8 mouse cellular contexts compared by ENCODE assay signal in genomic region chr3:56182371-56183158, GRCm38 (mm10). TPM values are rescaled to one million over a fixed set of nuclear protein-coding genes. Genes with fewer than 3 reads are reported as not detected.
DNase-seq lines count a peak whose midpoint lies in the region; ATAC-seq lines count a peak whose summit lies in the region.

No protein-coding gene starts in this region.

- intact Hi-C loops in left cerebral cortex, postnatal 36 days (cut with DNase I): loop anchor here (5.0 kb wide), 3 partner anchors 85 to 180 kb away; no protein-coding TSS in a partner anchor

- H3K9ac ChIP-seq in embryonic facial prominence, embryonic 15.5 days: peak overlapping the region; percentile 87
- peak overlapping the region; percentile 96 for H3K9ac ChIP-seq in hindbrain, embryonic 11.5 days (ENCODE audit: low read depth, low read length)
- peak overlapping the region; percentile 98 for H3K9ac ChIP-seq in midbrain, embryonic 12.5 days (replicated peaks)

- DNase-seq in adrenal gland, adult 8-10 months: peak; percentile 8
- DNase-seq in adrenal gland, adult 2 months: no peak
- DNase-seq in adipocyte (ENCODE audit: low spot score): peak; percentile 25
- DNase-seq in hindbrain, embryonic 11.5 days (ENCODE audit: low spot score): peak; percentile 57
- peak; percentile 34 to 45 for DNase-seq in left cerebral cortex, postnatal 36 days (ENCODE audit: low spot score in 2 of 2)

- peak overlapping the region; percentile 93 for H3K27ac ChIP-seq in embryonic facial prominence, embryonic 15.5 days (replicated peaks)
- H3K27ac ChIP-seq in hindbrain, embryonic 11.5 days (ENCODE audit: low read depth, low read length): peak overlapping the region; percentile 97
- H3K27ac ChIP-seq in midbrain, embryonic 12.5 days (replicated peaks): peak overlapping the region; percentile 97

- under 1% methylated on average over 51 of the region's 61 CpGs for WGBS in embryonic facial prominence, embryonic 15.5 days
- under 1% methylated on average over 35 of the region's 61 CpGs for WGBS in hindbrain, embryonic 11.5 days
- whole genome bisulfite sequencing in midbrain, embryonic 12.5 days: under 1% methylated on average over 42 of the region's 61 CpGs

- peak overlapping the region; percentile 85 for H3K4me2 ChIP-seq in embryonic facial prominence, embryonic 15.5 days (replicated peaks)
- H3K4me2 ChIP-seq in hindbrain, embryonic 11.5 days (replicated peaks; ENCODE audit: low read depth, low read length): peak overlapping the region; percentile 92
- H3K4me2 ChIP-seq in midbrain, embryonic 12.5 days (replicated peaks): peak overlapping the region; percentile 83

- H3K4me1 ChIP-seq in embryonic facial prominence, embryonic 15.5 days: peaks cover 14% of the 10 kb centered on the region
- H3K4me1 ChIP-seq in hindbrain, embryonic 11.5 days (replicated peaks; ENCODE audit: control insufficient read depth, insufficient read depth, low read length): no peaks in the 10 kb centered on the region
- H3K4me1 ChIP-seq in midbrain, embryonic 12.5 days: peaks cover 12% of the 10 kb centered on the region

- no peaks in the 10 kb centered on the region for H3K27me3 ChIP-seq in embryonic facial prominence, embryonic 15.5 days
- no peaks in the 10 kb centered on the region for H3K27me3 ChIP-seq in hindbrain, embryonic 11.5 days (ENCODE audit: control insufficient read depth, insufficient read depth, low read length)
- H3K27me3 ChIP-seq in midbrain, embryonic 12.5 days: no peaks in the 10 kb centered on the region

- no peaks in the 10 kb centered on the region for H3K9me3 ChIP-seq in embryonic facial prominence, embryonic 15.5 days (replicated peaks)
- H3K9me3 ChIP-seq in hindbrain, embryonic 11.5 days (ENCODE audit: control insufficient read depth, low read length): no peaks in the 10 kb centered on the region
- no peaks in the 10 kb centered on the region for H3K9me3 ChIP-seq in midbrain, embryonic 12.5 days

- H3K4me3 ChIP-seq in embryonic facial prominence, embryonic 15.5 days (replicated peaks): peak overlapping the region; percentile 92
- H3K4me3 ChIP-seq in hindbrain, embryonic 11.5 days (ENCODE audit: low read depth, low read length): peak overlapping the region; percentile 85
- H3K4me3 ChIP-seq in midbrain, embryonic 12.5 days: peak overlapping the region; percentile 96

- ATAC-seq in embryonic facial prominence, embryonic 15.5 days (ENCODE audit: insufficient number of reproducible peaks, low FRiP score, low TSS enrichment, low read depth): peak; percentile 63
- peak; percentile 70 for ATAC-seq in hindbrain, embryonic 11.5 days (ENCODE audit: low FRiP score)
- ATAC-seq in midbrain, embryonic 12.5 days (ENCODE audit: low FRiP score, low read depth): peak; percentile 64
- ATAC-seq in erythroid progenitor cell, adult 5-6 weeks (replicated peaks; ENCODE audit: low FRiP score, poor library complexity, severe bottlenecking): no peak

- H3K36me3 ChIP-seq in embryonic facial prominence, embryonic 15.5 days: no peaks in the 10 kb centered on the region
- H3K36me3 ChIP-seq in hindbrain, embryonic 11.5 days (ENCODE audit: control insufficient read depth, insufficient read depth, low read length): no peaks in the 10 kb centered on the region
- no peaks in the 10 kb centered on the region for H3K36me3 ChIP-seq in midbrain, embryonic 12.5 days

RNA-seq across cellular contexts. Expression of gene Nbea, which starts 0.9 kb away (rescaled TPM):
- total RNA-seq in adrenal gland, adult 8-10 months (2022): 10 to 100 TPM; 25.1 to 41.4 (median 31.0) TPM
- total RNA-seq in adrenal gland, adult 2 months (2021): 10 to 100 TPM; 18.8 to 21.7 TPM
- polyA plus RNA-seq in adrenal gland, adult 2 months (2012; rRNA removed): 7.8 and 9.8 TPM in 2 replicates
- polyA plus RNA-seq in embryonic facial prominence, embryonic 15.5 days (2015; fragmentation: Nextera tagmentation; extraction: Ambion mirVana): 13.3 and 16.8 TPM in 2 replicates
- 25.9 and 34.1 TPM in 2 replicates for polyA plus RNA-seq in hindbrain, embryonic 11.5 days (2014; fragmentation: Nextera tagmentation; extraction: Ambion mirVana)
- total RNA-seq in left cerebral cortex, postnatal 36 days (2021): 100 to 1,000 TPM; 175 to 187 TPM
- 39.4 and 40.7 TPM in 2 replicates for polyA plus RNA-seq in midbrain, embryonic 12.5 days (2016; fragmentation: Nextera tagmentation; extraction: Ambion mirVana)
- total RNA-seq in erythroid progenitor cell, adult 5-6 weeks (2015; ENCODE audit: low replicate concordance): 1.3 TPM in 1 of 2 replicates, not detected in the other
- 0.30 TPM in 1 of 2 replicates, not detected in the other for total RNA-seq in erythroid progenitor cell, adult 5-6 weeks (2017; ENCODE audit: low replicate concordance)

Comparison
In these comparisons a context has a peak if more than half of its experiments do, and no peak if none do; other contexts are left out.
1. RNA of gene Nbea, which starts 0.9 kb away (total RNA-seq): 175 to 187 TPM in left cerebral cortex, postnatal 36 days, 25.1 to 41.4 TPM in adrenal gland, adult 8-10 months and 18.8 to 21.7 TPM in adrenal gland, adult 2 months; 0.30 to 1.3 TPM in erythroid progenitor cell, adult 5-6 weeks; every median in the first group is over 4 times any median in the second.
2. Peak in every context shown above with its lines, with median percentiles within 50 percentile points of each other: H3K27ac ChIP-seq, H3K4me2 ChIP-seq, H3K4me3 ChIP-seq and H3K9ac ChIP-seq.